Mouse (Mus musculus): ENCODE measurements around the gene Sec22a. TPM values are rescaled to one million over a fixed set of nuclear protein-coding genes. Genes with fewer than 3 reads are reported as not detected.

Sec22a gene
- polyA plus RNA-seq, 1 experiment from 2014 or later: 8.8 TPM

DNA sequence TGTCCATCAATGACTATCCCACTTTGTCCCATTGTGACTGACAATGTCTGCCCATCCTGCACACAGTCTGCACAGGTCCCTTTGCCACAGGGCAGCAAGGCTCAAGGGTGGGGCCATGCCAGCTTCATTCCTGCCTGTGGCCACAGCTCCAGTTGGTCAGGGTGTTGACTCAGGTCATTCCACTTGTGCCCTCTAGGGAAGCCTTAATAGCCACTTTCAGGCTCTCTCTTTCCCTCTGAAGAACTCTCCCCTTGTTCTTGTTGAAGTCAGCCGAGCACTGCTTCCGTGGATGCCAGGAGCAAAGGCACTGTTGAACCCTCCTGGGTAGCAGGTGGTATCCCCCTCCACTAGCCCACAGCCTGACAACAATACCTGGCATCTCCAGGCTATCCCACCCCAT is 81.3 kb downstream of the Sec22a start:
- Histone ChIP-seq H3K27me3 (ENCODE audit: control insufficient read depth, insufficient read depth, low read depth, low read length) (no peaks in the 10 kb centered on the region), H3K9me3 (replicated peaks; ENCODE audit: control insufficient read depth, low read length) (no peaks in the 10 kb centered on the region), H3K9ac (ENCODE audit: low read depth, low read length) (no peak overlapping the region), H3K36me3 (ENCODE audit: control insufficient read depth, insufficient read depth) (no peaks in the 10 kb centered on the region), H3K4me1 (ENCODE audit: control insufficient read depth, low read depth, low read length) (no peaks in the 10 kb centered on the region), H3K4me3 (ENCODE audit: low read depth, low read length) (no peak overlapping the region), H3K4me2 (ENCODE audit: low read depth, low read length) (no peak overlapping the region), H3K27ac (ENCODE audit: low read length) (no peak overlapping the region)
- WGBS (ENCODE audit: insufficient replicate concordance): 63% methylated on average over 2 of the region's 2 CpGs
- no peak for ATAC-seq (ENCODE audit: low read depth)

DNA sequence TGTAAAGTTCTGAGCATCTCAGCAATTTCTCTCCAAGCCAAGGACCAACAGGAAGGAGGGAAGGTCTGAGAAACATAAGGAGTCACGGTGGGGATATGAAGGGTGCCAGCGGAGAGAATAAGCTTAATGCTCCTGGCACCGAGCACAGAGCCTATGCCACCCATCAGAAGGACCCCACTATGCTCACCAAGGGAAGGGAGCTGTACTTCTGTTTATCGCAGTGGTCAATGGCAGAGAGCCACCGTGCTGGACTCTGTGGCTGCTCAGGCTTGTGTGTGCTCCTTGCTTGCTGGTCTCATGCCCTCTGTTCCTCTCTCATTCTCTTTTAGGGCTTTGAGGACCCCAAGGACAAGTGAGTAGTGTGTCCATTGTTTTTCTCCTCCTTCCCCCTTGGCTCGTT is 85.6 kb downstream of the Sec22a start:
- Histone ChIP-seq H3K4me3 (ENCODE audit: low read depth, low read length) (no peak overlapping the region), H3K36me3 (ENCODE audit: control insufficient read depth, insufficient read depth) (no peaks in the 10 kb centered on the region), H3K9me3 (replicated peaks; ENCODE audit: control insufficient read depth, low read length) (no peaks in the 10 kb centered on the region), H3K27me3 (ENCODE audit: control insufficient read depth, insufficient read depth, low read depth, low read length) (no peaks in the 10 kb centered on the region; the same call in 1 of the 2 replicates), H3K4me2 (ENCODE audit: low read depth, low read length) (no peak overlapping the region), H3K9ac (ENCODE audit: low read depth, low read length) (no peak overlapping the region), H3K27ac (ENCODE audit: low read length) (no peak overlapping the region), H3K4me1 (ENCODE audit: control insufficient read depth, low read depth, low read length) (no peaks in the 10 kb centered on the region)
- WGBS (ENCODE audit: insufficient replicate concordance): 54% methylated on average over 6 of the region's 6 CpGs
- no peak for ATAC-seq (ENCODE audit: low read depth)

DNA sequence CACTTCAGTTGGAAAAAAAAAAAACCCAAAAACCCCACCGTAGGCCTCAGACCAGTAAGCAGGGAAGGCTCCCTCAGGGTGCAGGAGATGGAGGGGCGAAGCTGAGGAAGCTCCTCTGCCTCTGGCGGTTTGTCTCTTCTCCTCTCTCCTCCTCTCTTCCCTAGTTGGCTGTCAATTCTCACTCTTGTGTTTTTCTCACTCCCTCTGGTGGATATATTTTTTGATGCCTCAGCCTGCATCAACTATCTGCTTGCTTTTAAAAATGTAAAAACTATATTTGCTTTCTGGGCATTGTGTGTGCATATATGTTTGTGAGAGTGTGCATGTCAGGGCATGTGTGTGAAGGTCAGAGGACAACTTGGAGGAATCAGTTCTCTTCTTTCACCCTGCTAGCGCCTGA is 91.3 kb downstream of the Sec22a start:
- H3K27ac ChIP-seq (ENCODE audit: low read length): no peak overlapping the region

DNA sequence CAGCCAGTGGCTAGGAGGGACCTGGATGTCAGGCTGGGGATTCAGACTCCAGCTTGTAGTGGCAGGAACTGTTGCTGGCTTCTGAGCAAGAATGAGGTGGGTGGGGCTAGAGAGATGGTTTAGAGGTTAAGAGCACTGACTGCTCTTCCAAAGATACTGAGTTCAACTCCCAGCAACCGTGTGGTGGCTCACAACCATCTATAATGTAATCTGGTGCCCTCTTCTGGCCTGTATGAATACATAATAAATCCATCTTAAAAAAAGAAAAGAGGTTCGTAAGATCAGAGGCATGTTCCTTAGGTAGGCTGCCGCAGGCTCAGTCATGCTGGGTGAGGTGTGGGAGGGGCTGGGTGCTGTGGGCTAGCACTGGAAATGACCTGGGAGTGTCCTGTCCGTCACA is 92.1 kb downstream of the Sec22a start:
- H3K4me1 ChIP-seq (ENCODE audit: control insufficient read depth, low read depth, low read length): no peaks in the 10 kb centered on the region
- ATAC-seq (ENCODE audit: low read depth): no peak
- H3K4me2 ChIP-seq (ENCODE audit: low read depth, low read length): no peak overlapping the region
- no peaks in the 10 kb centered on the region; the same call in 1 of the 2 replicates for H3K27me3 ChIP-seq (ENCODE audit: control insufficient read depth, insufficient read depth, low read depth, low read length)
- H3K36me3 ChIP-seq (ENCODE audit: control insufficient read depth, insufficient read depth): no peaks in the 10 kb centered on the region
- no peak overlapping the region for H3K9ac ChIP-seq (ENCODE audit: low read depth, low read length)
- H3K4me3 ChIP-seq (ENCODE audit: low read depth, low read length): no peak overlapping the region
- H3K27ac ChIP-seq (ENCODE audit: low read length): no peak overlapping the region
- no peaks in the 10 kb centered on the region for H3K9me3 ChIP-seq (replicated peaks; ENCODE audit: control insufficient read depth, low read length)
- 50% methylated on average over 4 of the region's 4 CpGs for WGBS (ENCODE audit: insufficient replicate concordance)

More for the DNA sequence above, 91.3 kb downstream of the Sec22a start:
- 43% methylated on average over 4 of the region's 4 CpGs for WGBS (ENCODE audit: insufficient replicate concordance)
- no peaks in the 10 kb centered on the region; the same call in 1 of the 2 replicates for H3K27me3 ChIP-seq (ENCODE audit: control insufficient read depth, insufficient read depth, low read depth, low read length)
- H3K9me3 ChIP-seq (replicated peaks; ENCODE audit: control insufficient read depth, low read length): no peaks in the 10 kb centered on the region
- no peak overlapping the region for H3K4me3 ChIP-seq (ENCODE audit: low read depth, low read length)
- no peaks in the 10 kb centered on the region for H3K36me3 ChIP-seq (ENCODE audit: control insufficient read depth, insufficient read depth)
- ATAC-seq (ENCODE audit: low read depth): no peak
- H3K9ac ChIP-seq (ENCODE audit: low read depth, low read length): no peak overlapping the region
- H3K4me1 ChIP-seq (ENCODE audit: control insufficient read depth, low read depth, low read length): no peaks in the 10 kb centered on the region
- no peak overlapping the region for H3K4me2 ChIP-seq (ENCODE audit: low read depth, low read length)

DNA sequence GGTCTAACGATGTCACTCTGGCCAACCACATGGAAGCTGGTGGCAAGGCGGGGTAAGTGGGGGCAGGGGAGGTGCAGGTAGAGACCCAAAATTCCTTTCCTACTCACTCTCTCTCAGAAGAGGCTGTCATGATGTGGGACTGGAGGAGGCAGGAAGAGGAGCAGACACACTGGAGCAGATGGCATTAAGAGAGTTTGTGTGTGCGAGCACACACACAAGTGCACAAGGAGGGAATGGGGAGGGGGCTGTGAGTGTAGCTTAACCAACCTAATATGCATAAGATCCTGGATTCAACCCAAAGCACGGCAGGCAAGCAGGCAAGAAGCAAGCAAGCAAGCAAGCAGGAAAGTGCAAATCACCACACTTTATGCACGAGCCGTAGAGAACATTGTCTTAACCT is 92.8 kb downstream of the Sec22a start:
- no peak overlapping the region for H3K4me2 ChIP-seq (ENCODE audit: low read depth, low read length)
- ATAC-seq (ENCODE audit: low read depth): no peak
- no peaks in the 10 kb centered on the region for H3K9me3 ChIP-seq (replicated peaks; ENCODE audit: control insufficient read depth, low read length)
- H3K27me3 ChIP-seq (ENCODE audit: control insufficient read depth, insufficient read depth, low read depth, low read length): no peaks in the 10 kb centered on the region; the same call in 1 of the 2 replicates
- H3K9ac ChIP-seq (ENCODE audit: low read depth, low read length): no peak overlapping the region
- H3K4me1 ChIP-seq (ENCODE audit: control insufficient read depth, low read depth, low read length): no peaks in the 10 kb centered on the region
- H3K4me3 ChIP-seq (ENCODE audit: low read depth, low read length): no peak overlapping the region
- H3K36me3 ChIP-seq (ENCODE audit: control insufficient read depth, insufficient read depth): no peaks in the 10 kb centered on the region
- 61% methylated on average over 6 of the region's 6 CpGs for WGBS (ENCODE audit: insufficient replicate concordance)
- H3K27ac ChIP-seq (ENCODE audit: low read length): no peak overlapping the region

DNA sequence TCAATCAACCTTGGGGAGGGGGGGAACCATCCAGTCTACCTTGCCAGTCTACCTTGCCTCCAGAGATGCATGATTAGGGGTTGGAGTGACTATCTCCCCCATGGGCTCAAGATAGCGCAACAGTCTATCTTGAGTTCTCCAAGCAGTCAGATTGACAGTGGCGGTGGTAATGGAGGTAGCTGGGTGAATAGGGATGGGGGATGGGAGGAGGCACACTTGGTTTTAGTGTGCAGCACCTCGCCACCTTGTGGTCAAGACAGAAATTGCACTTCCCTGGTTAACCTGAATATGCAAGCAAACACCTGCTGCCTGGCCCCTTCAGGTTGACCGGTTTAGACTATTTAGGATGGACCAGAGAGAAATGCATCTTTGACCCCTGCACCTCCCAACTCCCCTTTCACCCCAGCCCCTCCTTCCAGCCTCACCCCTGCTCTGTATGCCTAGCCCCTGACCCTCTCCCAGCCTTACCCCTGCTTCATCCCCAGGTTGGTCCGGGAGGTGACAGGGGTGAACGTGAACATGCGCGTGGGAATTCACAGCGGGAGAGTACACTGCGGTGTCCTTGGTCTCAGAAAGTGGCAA is 93.3 kb downstream of the Sec22a start:
- Histone ChIP-seq H3K27me3 (ENCODE audit: control insufficient read depth, insufficient read depth, low read depth, low read length) (no peaks in the 10 kb centered on the region), H3K4me2 (ENCODE audit: low read depth, low read length) (no peak overlapping the region), H3K36me3 (ENCODE audit: control insufficient read depth, insufficient read depth) (no peaks in the 10 kb centered on the region), H3K27ac (ENCODE audit: low read length) (no peak overlapping the region), H3K9ac (ENCODE audit: low read depth, low read length) (no peak overlapping the region), H3K4me3 (ENCODE audit: low read depth, low read length) (no peak overlapping the region), H3K9me3 (replicated peaks; ENCODE audit: control insufficient read depth, low read length) (no peaks in the 10 kb centered on the region), H3K4me1 (ENCODE audit: control insufficient read depth, low read depth, low read length) (no peaks in the 10 kb centered on the region)
- ATAC-seq (ENCODE audit: low read depth): no peak
- 35% methylated on average over 10 of the region's 10 CpGs for WGBS (ENCODE audit: insufficient replicate concordance)

Other genes starting within 250 kb of the Sec22a start
- 0.18 and 0.22 TPM in 2 replicates for gene Adcy5, start 209.0 kb downstream of the Sec22a start, polyA plus RNA-seq (2015; fragmentation: Nextera tagmentation; extraction: Ambion mirVana)
- gene Pdia5, start 127.0 kb upstream of the Sec22a start, polyA plus RNA-seq (2015; fragmentation: Nextera tagmentation; extraction: Ambion mirVana): 63.8 and 65.5 TPM in 2 replicates
- 0.18 and 0.26 TPM in 2 replicates for gene Sema5b, start 177.2 kb upstream of the Sec22a start, polyA plus RNA-seq (2015; fragmentation: Nextera tagmentation; extraction: Ambion mirVana)